Mouse (Mus musculus) gastrocnemius, postnatal 25 days (tissue): ENCODE measurements around the gene Camkv. TPM values are rescaled to one million over a fixed set of nuclear protein-coding genes. Genes with fewer than 3 reads are reported as not detected.
A peak's percentile ranks its signal among the peaks of the same experiment; 100 is the strongest.

Experiments used
- DNase-seq: peaks from one replicate; pipeline ENCODE4 v3.0.0; 2022
- total RNA-seq, 2 experiments: library from RNA; stranded (reverse); gene quantifications; 1 replicate in 1 of 2; 2 replicates in 1 of 2; pipeline ENCODE4 v1.2.3; 2021

Camkv gene
- total RNA-seq, 2 experiments from 2014 or later, result 0.18 to 0.38 TPM

DNA sequence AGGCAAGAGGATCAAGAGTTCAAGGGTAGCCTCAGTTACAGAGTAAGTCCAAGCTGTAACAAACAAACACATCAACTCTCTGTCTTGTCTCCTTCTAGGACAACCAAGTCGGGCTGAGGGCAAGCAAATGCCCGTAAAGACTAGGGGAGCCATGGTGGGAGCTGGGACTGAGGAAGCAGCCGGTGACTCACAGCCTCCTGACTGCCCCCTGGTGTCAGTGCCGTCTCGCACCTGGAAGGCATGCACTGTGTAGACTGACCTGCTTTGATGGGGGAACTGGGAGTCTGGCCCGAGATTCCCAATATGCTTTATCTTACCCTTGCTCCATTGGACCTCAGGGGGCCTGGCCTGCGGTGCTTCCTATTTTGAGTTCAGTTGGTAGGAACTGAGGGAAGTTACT, 12.5 kb upstream of the Camkv start:
- no peak for DNase-seq

DNA sequence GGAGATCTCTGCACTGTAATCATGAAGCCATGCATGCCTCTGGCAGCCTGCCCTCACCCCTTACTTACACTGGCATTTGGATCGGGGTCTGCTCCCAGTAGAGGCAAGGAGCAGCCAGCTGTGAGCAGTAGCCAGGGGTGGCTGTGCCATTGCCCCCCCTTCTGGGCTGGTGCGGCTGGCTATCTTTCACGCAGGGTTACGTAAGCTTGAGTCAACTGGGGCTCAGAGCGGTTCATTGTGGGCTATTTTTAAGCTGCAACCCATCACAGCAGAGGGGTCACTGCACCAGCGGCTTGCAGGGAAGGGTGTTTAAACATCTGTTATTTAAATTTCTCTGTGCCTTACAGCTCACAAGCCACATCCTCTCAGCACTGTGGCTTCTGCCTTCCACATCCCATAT, 11.5 kb upstream of the Camkv start:
- peak; percentile 62 for DNase-seq

DNA sequence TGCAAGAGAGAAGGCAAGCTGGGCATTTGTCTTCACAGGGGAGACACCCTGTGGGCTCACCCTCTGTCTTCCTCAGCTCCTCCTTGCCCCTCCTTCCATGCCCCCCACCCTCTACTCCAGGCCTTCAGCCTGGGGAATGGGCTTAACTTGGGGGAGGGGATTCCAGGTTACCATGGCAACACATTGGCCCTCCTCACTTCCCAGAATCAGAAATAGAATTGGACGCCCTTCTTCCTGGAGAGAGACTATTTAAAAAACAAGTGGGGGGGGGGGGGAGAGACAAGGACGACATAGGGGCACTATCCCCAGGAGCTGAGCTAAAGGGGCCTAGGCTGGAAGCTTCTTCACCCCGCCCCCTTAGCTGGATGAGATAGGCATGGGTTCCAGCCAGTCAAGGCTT, 10.2 kb upstream of the Camkv start:
- no peak for DNase-seq

DNA sequence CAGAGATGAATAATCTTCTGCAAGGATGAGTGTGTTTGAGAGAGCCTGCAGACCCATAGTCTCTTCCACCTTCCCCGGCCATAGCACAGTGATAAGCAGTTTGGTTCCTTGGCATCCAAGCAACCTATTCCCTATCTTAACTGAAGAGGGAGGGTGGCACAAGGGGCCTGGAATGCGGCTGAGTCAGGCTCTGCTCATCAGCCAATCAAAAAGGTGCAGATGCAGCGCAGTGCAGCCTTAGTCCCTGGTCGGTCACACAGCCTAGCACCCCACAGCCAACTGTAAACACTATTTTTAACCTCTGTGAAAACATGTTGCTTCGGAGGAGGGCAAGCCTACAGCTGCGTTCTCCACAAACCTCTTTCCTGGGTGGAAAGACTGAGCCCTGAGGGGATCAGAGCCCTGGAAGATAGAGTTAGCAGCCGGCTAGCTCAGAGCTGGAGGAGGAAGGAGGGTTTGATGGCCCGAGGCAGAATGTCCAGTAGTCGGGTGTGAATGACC, 8.5 kb upstream of the Camkv start:
- DNase-seq, result no peak

DNA sequence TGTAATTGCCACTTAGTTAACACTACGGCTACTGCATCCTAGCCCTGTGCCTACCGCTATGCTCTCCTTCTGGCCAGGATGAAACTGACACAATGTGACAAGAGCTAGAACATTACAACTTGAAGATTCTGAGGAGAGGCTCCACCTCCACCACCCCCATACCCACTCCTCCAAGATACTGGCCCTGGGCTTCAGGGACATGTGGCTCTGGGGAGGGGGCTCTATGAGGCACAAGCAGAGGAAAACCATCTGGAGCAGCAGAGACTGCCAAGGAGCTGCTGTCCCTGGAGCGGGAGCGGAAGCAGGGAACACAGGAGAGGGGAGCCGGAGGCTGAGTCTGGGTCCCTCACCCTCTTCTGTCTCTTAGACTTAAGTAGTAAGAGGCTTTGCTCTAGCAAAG, 7.7 kb upstream of the Camkv start:
- no peak for DNase-seq

DNA sequence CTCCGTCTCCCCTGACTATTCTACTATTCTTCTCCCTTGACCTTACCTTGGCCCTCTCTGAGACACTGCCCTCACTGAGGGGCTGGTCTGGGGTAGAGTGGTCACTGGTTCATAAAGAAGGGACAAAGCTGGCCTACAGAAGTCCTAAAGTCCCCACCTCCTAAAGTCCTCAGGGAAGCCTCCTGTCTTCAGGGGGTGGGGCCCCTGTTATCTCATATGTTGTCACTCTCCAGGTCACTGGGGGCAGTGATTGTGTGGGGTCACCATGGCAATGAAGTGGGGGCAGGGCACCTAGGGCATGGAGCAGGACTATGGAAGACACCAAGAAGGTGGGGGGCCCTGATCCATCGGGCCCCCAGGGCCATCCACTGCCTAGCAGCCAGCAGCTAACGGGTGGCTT, 7.3 kb upstream of the Camkv start, which contains the start of gene Actl11:
TSS of gene Actl11 (plus strand) at position 301 of the 400 bp plus-strand sequence.
- DNase-seq, result no peak

DNA sequence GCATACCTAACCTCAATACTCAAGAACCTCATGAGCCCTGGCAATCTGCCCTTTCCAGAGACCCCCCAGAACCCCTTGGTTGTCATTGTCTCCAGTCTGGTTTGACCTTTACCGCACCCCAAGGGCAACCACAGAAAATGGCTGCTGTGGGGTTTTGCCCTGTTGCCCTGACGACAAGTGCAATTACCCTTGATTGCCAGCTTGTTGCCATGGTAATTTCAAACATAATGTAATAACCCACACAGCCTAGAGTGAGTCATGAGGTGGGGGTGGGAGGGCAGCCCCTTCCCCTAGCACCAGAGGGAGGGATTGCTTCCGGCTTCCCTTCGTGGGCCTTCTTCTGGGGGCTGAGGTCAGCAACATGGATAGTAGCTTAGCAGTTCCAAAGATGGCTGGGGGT, 3.3 kb upstream of the Camkv start:
- no peak for DNase-seq

DNA sequence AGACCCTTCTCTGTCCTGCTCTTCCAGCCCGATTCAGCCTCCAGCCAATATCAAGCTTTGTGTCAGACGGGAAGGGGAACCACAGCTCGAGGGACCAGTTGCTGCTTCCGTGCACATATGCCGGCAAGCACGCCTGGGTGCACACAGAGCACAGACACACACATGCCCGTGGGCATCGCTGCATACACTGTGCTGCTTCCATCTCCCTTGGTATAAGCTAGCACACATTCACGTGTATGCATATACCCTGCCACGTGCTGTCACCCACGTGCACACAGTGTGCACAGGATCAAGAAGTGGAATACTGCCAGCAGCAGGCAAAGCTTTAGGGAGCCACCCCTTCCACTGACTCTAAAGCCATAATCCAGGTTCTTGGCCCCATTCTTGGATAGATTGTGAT, 1.3 kb upstream of the Camkv start:
- DNase-seq, result no peak

DNA sequence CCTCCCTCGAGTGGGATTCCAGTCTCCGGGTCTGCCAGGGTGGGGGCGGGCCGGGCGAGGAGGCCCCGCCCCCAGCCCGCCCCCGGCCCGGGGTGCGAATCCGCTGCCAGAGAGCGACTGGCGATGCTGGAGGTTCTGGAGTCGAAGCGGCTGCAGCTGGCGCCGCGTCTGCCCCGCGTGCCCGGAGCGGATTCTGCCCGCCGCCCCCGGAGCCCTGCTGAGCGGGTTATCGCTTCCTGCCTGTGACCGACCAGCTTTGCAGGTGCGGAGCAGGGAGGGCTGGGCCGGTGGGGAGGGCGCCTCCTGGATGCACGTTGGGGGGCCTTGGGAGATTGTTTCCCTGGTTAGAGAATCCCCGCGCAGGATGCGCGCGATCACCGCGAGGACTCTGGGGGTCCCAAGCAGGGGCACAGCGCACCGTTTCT, 328 bp downstream of the Camkv start:
- peak; percentile 32 for DNase-seq

DNA sequence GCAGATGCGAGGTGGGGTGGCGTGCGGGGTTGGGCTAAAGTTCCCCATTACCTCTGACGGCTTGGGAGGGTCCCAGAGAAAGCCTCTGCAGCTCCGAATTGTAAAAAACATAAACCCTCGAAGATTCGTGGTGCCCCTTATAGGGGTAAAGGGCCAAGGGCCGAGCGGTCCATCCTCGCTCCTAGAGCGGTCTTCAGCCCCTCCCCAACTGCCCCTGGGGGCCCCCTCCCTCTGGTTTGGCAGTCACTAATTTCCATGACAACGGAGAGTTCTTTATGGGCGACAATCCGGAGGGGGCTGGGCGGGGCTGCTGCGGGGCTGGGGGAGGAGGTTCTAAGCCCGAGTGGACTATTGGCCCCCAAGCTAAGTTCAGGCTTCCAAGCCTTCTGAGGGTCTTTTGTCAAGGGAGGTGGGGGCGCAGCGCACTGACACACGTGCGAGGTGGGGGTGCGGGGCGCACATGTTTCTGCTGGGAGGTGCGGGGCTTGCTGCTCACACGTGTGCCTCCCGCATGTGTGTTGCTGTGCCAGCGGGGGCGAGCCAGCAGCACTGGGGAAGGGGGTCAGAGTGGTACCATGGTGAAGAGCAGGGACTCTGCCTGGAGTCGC, 845 bp downstream of the Camkv start:
- no peak for DNase-seq

DNA sequence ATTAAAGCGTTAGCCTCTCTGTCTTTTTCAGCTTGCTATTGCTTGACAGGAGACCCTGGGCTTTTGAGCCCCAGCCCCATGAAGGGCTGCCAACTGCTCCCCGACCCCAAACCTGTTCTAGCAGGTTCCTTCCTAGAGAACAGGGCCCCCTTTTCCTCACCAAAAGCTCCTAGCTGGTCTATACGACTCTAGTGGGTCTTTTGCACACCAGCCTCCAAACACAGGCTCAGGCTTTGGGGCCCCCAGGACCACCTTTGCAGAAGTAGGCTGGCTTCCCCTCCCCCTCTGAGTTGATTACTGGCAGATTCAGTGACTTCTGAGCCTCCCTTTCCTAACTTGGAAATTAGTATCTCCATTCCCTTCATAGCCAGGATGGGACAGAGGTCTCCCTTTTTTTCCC, 1.4 kb downstream of the Camkv start:
- no peak for DNase-seq

DNA sequence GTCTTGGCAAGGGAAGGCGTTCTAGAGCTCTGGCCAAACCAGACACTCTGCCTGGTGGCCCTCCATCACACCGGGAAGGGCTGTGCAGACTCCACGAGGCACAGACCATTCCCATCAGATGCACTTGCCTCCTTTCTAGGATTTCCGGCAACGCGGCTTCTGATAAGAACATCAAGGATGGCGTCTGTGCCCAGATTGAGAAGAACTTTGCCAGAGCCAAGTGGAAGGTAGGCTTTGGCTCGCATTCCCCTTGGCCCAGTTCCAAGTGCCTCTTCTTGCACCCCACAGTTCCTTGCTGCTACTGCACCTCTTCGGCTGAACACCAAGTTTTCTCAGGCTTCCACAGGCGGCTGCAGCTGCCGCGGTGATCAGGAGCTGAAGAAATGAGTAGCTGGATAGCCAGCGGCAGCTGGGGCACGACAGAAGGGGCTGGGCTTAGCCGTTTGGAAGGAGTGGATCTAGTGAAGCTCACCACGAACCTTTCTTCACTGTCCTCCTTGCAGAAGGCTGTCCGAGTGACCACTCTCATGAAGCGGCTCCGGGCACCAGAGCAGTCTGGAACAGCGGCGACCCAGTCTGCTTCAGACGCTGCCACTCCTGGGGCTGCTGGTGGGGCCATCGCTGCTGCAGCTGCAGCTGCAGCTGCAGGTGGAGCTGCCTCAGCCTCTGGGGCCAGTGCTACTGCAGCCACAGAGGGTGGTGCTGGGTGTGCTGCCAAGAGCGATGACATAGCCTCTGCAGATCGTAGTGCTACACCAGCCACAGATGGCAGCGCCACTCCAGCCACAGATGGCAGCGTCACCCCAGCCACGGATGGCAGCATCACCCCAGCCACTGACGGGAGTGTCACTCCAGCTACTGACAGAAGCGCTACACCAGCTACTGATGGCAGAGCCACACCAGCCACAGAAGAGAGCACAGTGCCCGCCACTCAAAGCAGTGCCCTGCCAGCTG, 12.0 kb downstream of the Camkv start:
- DNase-seq, result peak; percentile 42

DNA sequence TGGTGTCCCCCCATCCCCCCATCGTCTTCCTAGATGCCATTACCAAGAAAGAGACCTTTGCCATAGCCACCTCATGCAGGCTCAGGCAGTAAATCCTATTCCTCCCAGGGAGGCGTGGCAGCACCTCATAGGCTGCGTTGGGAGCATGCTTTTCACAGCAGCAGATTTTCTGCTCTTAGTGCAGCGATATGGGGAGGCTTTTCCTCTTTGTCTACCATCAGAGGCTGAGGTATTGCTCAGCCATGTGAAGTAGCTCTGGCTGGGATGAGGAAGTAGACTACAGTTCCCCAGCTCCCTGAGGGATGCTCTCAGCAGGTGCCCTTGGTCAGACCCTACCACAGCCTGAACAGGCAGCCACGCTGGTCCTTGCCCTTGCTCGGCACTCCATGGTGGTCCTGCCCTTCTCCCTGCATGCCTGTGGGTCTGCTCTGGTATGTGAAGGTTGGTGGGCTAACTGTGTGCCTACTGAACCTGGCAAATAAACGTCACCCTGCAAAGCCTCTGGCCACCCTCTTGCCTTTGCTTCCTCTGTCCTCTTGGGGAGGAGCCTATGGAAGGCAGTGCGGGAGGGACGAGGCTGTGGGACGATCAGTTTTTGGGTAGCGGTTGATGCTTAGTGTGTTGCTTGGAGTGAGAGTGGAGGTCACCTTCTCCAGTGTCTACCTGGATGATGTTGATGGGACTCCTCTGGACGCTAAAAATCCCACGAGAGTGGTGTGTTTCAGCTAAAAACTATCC, 13.9 kb downstream of the Camkv start:
- DNase-seq, result no peak

DNA sequence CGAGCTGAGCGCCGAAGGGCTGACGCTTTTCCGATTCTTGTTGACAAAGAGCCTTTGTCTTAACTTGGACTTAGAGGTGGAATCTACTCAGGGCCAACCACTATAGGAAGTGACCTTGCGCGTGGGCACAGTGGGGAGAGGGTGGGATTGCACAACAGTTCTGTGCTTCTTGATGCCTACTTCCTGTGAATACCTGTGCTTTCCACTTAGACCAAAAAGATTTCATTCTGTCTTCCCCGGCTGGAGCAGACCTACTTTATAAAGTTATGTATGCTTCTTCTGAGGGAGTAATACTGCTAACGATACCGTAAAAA, 14.4 kb downstream of the Camkv start, which contains the start of gene Traip:
TSS of gene Traip (plus strand) at position 215 of the 314 bp plus-strand sequence.
- no peak for DNase-seq

DNA sequence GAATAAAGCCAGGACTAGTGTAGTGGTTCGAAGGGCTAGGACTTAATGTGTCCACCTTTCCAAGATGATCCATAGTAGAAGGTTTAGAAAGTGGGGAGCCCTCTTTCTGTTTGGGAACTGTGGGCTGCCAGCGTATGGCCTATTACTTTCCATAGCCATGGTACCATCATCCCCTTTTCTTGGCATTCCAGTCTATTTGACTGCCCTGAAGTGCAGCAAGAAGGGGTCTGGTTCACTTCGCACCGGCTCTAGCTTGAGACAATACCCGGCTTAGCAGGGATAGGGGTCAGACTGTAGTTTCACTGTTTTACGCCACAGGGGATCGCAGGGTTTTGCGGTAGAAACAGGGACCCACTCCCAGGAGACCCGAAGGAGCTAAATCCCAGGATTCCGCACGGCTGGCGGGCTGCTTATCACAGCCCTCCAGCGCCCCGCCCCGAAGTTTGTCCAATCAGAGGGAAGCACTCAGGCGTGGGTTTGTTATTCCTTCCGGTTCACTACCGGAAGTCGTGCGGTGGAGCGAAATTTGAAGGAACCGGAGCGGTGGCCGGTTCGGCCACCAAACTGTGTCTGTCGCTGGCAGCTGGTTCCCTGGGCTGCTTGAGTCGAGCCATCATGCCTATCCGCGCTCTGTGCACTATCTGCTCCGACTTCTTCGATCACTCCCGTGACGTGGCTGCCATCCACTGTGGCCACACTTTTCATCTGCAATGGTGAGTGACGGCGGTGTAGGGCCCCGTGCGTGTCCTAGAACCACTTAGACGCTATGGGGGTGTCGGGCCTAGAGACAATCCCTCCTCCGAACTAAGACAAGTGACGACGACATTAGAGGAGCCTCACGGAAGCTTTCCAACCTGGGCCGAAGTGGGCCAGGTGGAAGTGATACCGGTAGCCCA, 15.2 kb downstream of the Camkv start:
- DNase-seq, result peak; percentile 88

DNA sequence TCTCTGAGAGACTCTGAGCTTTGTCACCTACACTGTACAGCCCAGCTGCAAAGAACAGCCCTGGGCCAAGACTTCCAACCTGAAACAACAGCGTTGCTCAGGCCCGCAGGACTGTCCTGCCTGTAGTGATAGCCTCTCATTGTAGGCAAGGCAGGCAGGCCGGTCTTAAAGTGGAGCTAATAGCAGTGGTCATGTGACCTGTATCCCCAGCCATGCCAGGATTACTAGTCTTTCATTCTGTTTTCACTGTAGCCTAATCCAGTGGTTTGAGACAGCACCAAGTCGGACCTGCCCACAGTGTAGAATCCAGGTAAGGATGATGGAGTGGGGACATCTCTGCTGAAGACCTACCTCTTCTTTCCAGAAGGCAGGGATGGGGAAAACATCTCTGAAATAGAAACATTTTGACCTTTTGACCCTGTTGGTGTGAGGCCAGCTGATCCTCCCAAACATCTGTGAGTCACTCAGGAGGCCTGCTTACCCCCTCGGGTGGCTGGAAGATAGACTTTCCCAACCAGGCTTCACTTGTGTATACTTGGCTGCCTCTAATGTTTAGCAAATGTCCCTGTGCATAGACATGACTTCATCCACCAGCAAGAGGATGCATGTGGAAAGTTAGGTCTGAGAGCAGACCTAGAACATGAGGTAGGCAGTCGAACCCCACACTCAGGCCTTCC, 20.3 kb downstream of the Camkv start:
- DNase-seq, result no peak

DNA sequence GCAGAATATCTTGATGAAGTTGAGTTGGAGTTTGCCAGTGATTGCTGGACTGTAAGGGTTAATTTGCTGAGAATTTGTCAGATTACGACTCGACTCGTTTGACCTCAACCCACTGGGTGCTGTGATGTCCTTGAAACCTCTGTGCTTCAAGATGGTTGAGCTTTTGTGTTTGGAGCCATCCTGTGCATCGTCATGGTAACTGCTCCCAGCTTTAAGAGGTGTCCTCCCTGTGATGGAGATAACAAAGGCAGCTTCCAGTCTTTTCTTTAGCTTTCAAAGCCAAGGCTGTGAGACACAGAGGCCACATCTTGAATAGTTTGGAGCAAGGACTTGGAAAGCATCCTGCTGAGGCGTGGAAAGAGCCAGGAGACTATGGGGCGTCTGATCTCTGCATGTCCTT, 21.7 kb downstream of the Camkv start:
- no peak for DNase-seq

DNA sequence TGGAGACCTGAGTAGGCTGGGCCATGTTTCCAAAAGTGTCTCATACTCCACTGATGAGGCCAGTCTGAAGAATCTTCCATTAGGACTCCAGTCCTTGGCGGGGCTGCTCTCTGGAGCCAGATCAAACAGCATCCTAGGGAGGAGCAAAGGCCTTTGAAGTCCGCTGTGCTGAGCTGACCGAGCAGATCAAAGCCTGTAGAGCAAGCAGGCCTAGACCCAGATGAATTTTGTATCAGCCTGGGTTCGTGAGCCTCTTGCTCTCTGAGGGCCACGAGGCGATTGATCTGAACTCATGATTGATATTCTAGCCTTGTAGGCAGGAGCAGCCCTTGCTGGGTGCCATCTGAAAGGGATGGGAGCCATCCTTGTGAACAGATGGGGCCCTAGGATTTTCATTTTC, 24.4 kb downstream of the Camkv start:
- DNase-seq, result no peak

DNA sequence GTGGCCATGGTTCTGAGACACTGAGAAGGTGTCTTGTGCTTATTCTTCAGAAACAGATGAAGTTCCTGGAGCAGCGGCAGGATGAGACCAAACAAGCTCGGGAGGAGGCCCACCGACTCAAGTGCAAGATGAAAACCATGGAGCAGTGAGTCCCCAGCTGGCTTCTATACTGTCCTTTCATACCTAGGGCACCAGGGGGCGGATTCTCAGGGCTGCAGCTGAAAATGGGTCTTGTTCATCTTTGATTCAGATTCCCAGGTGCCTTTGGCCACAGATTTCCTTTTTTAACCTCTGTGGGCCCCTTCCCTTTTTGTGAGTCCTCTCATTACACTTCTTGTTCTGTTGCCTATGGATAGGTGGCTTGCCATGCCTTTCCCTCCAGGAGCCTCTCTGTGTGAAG, 25.5 kb downstream of the Camkv start:
- DNase-seq, result no peak

DNA sequence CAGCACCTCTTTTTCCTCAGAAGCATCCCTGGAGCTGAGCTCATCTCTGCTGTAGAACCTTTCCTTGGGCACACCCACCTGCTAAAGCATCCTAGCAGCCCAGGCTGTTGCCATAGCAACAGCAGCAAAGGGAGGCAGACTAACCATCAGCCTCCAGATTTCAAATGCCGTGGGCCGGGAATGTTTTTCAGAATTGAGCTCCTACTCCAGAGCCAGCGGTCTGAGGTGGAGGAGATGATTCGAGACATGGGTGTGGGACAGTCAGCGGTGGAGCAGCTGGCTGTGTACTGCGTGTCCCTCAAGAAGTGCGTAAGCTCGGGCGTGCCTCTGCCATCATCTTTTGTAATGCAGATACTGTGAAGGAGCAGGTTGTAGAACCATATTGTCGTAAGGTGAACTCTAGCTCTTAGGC, 25.9 kb downstream of the Camkv start:
- no peak for DNase-seq

DNA sequence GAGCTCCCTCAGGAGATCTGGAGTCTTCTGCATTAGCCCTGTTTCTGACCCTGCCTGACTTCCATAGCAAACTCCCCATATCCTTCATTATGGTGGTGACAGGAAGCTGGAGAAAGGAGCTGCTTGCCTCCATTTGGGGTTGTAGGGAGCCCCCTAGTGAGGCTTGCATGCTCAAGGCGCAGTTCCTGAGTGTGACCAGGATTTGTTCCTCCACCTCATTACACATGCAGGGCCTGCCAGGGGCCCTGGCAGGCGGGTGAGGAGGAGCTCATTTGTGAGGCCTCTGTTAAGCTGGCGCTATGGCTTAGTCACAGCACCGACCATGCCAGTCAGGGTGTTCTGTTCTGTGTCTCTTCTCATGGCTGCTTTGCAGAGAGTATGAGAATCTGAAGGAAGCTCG, 26.4 kb downstream of the Camkv start:
- DNase-seq, result no peak
